In the genomic region with DNA sequence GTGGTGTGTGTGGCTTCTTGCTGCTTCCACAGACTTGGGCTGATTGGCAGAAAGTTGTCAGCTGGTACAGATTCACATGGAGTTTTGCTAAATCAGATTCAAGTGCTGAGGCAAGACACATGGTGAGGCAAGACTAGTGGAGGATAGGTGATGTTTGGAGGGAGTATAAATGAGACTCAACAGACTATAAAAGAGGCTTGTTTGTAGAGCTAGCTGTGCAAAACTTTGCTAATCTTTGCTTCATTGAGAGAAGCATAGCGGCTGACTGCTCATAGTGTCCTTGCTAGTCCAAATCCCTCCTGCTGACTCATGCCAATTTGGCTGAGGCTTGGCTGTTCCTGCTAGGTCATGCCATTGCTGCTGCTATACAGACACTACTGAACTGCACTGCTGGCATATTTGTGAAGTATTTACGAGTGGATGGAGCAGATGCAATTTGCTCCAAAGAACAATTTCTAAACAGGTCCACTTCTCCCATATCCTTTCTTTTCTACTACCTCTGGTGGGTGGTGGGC, we compare ENCODE assay signal across 17 mouse cellular contexts. TPM values are rescaled to one million over a fixed set of nuclear protein-coding genes. Genes with fewer than 3 reads are reported as not detected.
A peak's percentile ranks its signal among the peaks of the same experiment; 100 is the strongest.
DNase-seq lines count a peak whose midpoint lies in the region; ATAC-seq lines count a peak whose summit lies in the region.
"Had no signal": no experiment of that assay in that cellular context is flagged by ENCODE, and none has a peak within 500 bp of the region (broad histone marks: within the 10 kb centered on the region; RNA-seq: fewer than 3 reads in every experiment).

No protein-coding gene starts in this region.

- peak; percentile 2 for DNase-seq in kidney, adult 9 months
- DNase-seq in 3T3-L1 (ENCODE audit: low read depth, low spot score) (peak; percentile 81), R1 (ENCODE audit: low read depth, low spot score) (peak; percentile 24), MN1 (ENCODE audit: low spot score) (no peak)
- DNase-seq in adrenal gland, postnatal 25 days: peak; percentile 21
- DNase-seq in embryo, embryonic 10 days (ENCODE audit: low spot score): no peak
- no peak for DNase-seq in retina, embryonic 14.5 days (ENCODE audit: low spot score)
- DNase-seq: cerebellum, adult 11-12 months; gastrocnemius, postnatal 10 days; left cerebral cortex, postnatal 4 days; liver, embryonic 13.5 days; right cerebral cortex, postnatal 14 days had no signal

- no peak for ATAC-seq in kidney, embryonic 14.5 days (ENCODE audit: low FRiP score, low TSS enrichment)
- ATAC-seq: intestine, embryonic 16.5 days had no signal

- no peaks in the 10 kb centered on the region for H3K36me3 ChIP-seq in kidney, embryonic 14.5 days (ENCODE audit: control insufficient read depth, insufficient read depth, low read length)
- H3K36me3 ChIP-seq: embryonic facial prominence, embryonic 13.5 days; forebrain, embryonic 10.5 days; hindbrain, embryonic 12.5 days; liver, embryonic 13.5 days had no signal

- no peaks in the 10 kb centered on the region for H3K9me3 ChIP-seq in kidney, embryonic 14.5 days (ENCODE audit: control insufficient read depth, low read length)
- H3K9me3 ChIP-seq: embryonic facial prominence, embryonic 13.5 days; forebrain, embryonic 10.5 days; hindbrain, embryonic 12.5 days; liver, embryonic 13.5 days had no signal

- 84% methylated on average over 2 of the region's 2 CpGs for WGBS in kidney, embryonic 14.5 days

- no peaks in the 10 kb centered on the region for H3K4me1 ChIP-seq in kidney, embryonic 14.5 days (ENCODE audit: control insufficient read depth, insufficient read depth, low read length)

- no peak overlapping the region for H3K4me3 ChIP-seq in kidney, embryonic 14.5 days (ENCODE audit: low read length)
- H3K4me3 ChIP-seq: embryonic facial prominence, embryonic 13.5 days; forebrain, embryonic 10.5 days; hindbrain, embryonic 12.5 days; liver, embryonic 13.5 days had no signal

- H3K27ac ChIP-seq in kidney, embryonic 14.5 days (ENCODE audit: low read depth, low read length): no peak overlapping the region
- H3K27ac ChIP-seq: embryonic facial prominence, embryonic 13.5 days; forebrain, embryonic 10.5 days; hindbrain, embryonic 12.5 days; liver, embryonic 13.5 days had no signal

- no peak overlapping the region for H3K4me2 ChIP-seq in kidney, embryonic 14.5 days (replicated peaks; ENCODE audit: low read depth, low read length)
- H3K4me2 ChIP-seq: embryonic facial prominence, embryonic 13.5 days; hindbrain, embryonic 12.5 days; liver, embryonic 13.5 days had no signal

- H3K27me3 ChIP-seq in kidney, embryonic 14.5 days (ENCODE audit: control insufficient read depth, insufficient read depth, low read length): no peaks in the 10 kb centered on the region
- H3K27me3 ChIP-seq: embryonic facial prominence, embryonic 13.5 days; hindbrain, embryonic 12.5 days; liver, embryonic 13.5 days had no signal

- H3K9ac ChIP-seq in kidney, embryonic 14.5 days (ENCODE audit: low read depth, low read length): no peak overlapping the region
- H3K9ac ChIP-seq: embryonic facial prominence, embryonic 13.5 days; hindbrain, embryonic 12.5 days; liver, embryonic 13.5 days had no signal

RNA-seq across cellular contexts. Expression of a gene that starts 3.0 kb away (rescaled TPM):
- 21.1 and 24.9 TPM in 2 replicates for polyA plus RNA-seq in kidney, embryonic 14.5 days (2014; fragmentation: Nextera tagmentation; extraction: Ambion mirVana)
- total RNA-seq in adrenal gland, postnatal 25 days (2021): 13.1 and 14.3 TPM in 2 replicates

RNA-seq across cellular contexts. Expression of a gene that starts 19.7 kb away (rescaled TPM):
- polyA plus RNA-seq in kidney, embryonic 14.5 days (2014; fragmentation: Nextera tagmentation; extraction: Ambion mirVana): 1.2 and 1.3 TPM in 2 replicates
- total RNA-seq in adrenal gland, postnatal 25 days (2021): 0.67 and 1.3 TPM in 2 replicates

Comparison
In these comparisons a context has a peak if more than half of its experiments do, and no peak if none do; other contexts are left out.
1. DNase-seq: peak in kidney, adult 9 months (single experiment), 3T3-L1 (single experiment), R1 (single experiment) and adrenal gland, postnatal 25 days (single experiment); none in MN1 (single experiment), embryo, embryonic 10 days (single experiment) and retina, embryonic 14.5 days (single experiment).